Mouse (Mus musculus): ENCODE results near the gene Gas2l3. TPM values are rescaled to one million over a fixed set of nuclear protein-coding genes. Genes with fewer than 3 reads are reported as not detected.

The Gas2l3 gene
- 5.3 TPM for polyA plus RNA-seq (2014; fragmentation: Illumina TruSeq; extraction: RNeasy Lipid Tissue Mini Kit (QIAGEN cat#74804); ENCODE audit: low replicate concordance)

GRCm38 (mm10) chr10:89443623-89444151 lies at the start of gene Gas2l3:
Gas2l3 (minus strand) TSS chr10:89443967.

Other genes with a start within 250 kb of the Gas2l3 start
- gene Ano4, start 99.2 kb downstream of the Gas2l3 start, polyA plus RNA-seq (2014; fragmentation: Illumina TruSeq; extraction: RNeasy Lipid Tissue Mini Kit (QIAGEN cat#74804); ENCODE audit: low replicate concordance), result not detected
- gene Nr1h4, start 89.6 kb upstream of the Gas2l3 start, polyA plus RNA-seq (2014; fragmentation: Illumina TruSeq; extraction: RNeasy Lipid Tissue Mini Kit (QIAGEN cat#74804); ENCODE audit: low replicate concordance), result 40.9 TPM
- 0.26 TPM for gene Slc17a8, start 177.3 kb upstream of the Gas2l3 start, polyA plus RNA-seq (2014; fragmentation: Illumina TruSeq; extraction: RNeasy Lipid Tissue Mini Kit (QIAGEN cat#74804); ENCODE audit: low replicate concordance)
- gene Scyl2, start 242.3 kb upstream of the Gas2l3 start, polyA plus RNA-seq (2014; fragmentation: Illumina TruSeq; extraction: RNeasy Lipid Tissue Mini Kit (QIAGEN cat#74804); ENCODE audit: low replicate concordance), result 91.7 TPM

Measured in small intestine, adult 10 weeks (tissue).